Mouse (Mus musculus) forebrain, embryonic 11.5 days (tissue): Measurements from ENCODE around the gene Tmem222. TPM values are rescaled to one million over a fixed set of nuclear protein-coding genes. Genes with fewer than 3 reads are reported as not detected.

Experiments used
- ATAC-seq: fragments of 200-750 bp; cut with Nextera tagmentation; replicated peaks from 2 replicates; pipeline ENCODE4 v1.8.0; 2017; ENCODE audit warnings: moderate TSS enrichment; ENCODE audit not compliant: low FRiP score
- DNase-seq: peaks from one replicate; pipeline ENCODE4 v3.0.0-alpha.2; 2017; ENCODE audit warnings: low spot score
- H3K27ac ChIP-seq: fragments of 300-500 bp; sonication (generic); 2 replicates; pipeline ENCODE4 v1.5.1; 2014; ENCODE audit warnings: low read depth, low read length
- H3K27me3 ChIP-seq: fragments of 300-500 bp; sonication (generic); 2 replicates; pipeline ENCODE4 v1.6.1; 2014; ENCODE audit warnings: mild to moderate bottlenecking, low read length, mixed read lengths; ENCODE audit not compliant: control insufficient read depth, insufficient read depth
- H3K36me3 ChIP-seq: fragments of 300-500 bp; sonication (generic); 2 replicates; pipeline ENCODE4 v1.6.1; 2014; ENCODE audit warnings: mild to moderate bottlenecking, low read length, moderate library complexity, mixed read lengths; ENCODE audit not compliant: control insufficient read depth, insufficient read depth
- H3K4me1 ChIP-seq: fragments of 300-500 bp; sonication (generic); replicated peaks from 2 replicates; pipeline ENCODE4 v1.6.1; 2014; ENCODE audit warnings: low read length, mixed read lengths; ENCODE audit not compliant: control insufficient read depth, insufficient read depth
- H3K4me2 ChIP-seq: fragments of 300-500 bp; sonication (generic); 2 replicates; pipeline ENCODE4 v1.6.1; 2014; ENCODE audit warnings: low read depth, mild to moderate bottlenecking, low read length, moderate library complexity, mixed read lengths; ENCODE audit not compliant: severe bottlenecking
- H3K4me3 ChIP-seq: fragments of 300-500 bp; sonication (generic); 2 replicates; pipeline ENCODE4 v1.5.1; 2014; ENCODE audit warnings: low read depth, low read length
- H3K9ac ChIP-seq: fragments of 300-500 bp; sonication (generic); 2 replicates; pipeline ENCODE4 v1.6.1; 2014; ENCODE audit warnings: low read length
- H3K9me3 ChIP-seq: fragments of 300-500 bp; sonication (generic); 2 replicates; pipeline ENCODE4 v1.6.1; 2016; ENCODE audit warnings: low read length, mixed read lengths; ENCODE audit not compliant: control insufficient read depth
- WGBS: fragments of 180-500 bp; shearing (Covaris S2); extraction: QIAGEN DNeasy Blood & Tissue Kit; methylation state at CpG from one replicate; pipeline ENCODE4 v1.1.7; 2014; 5-methylcytosine and 5-hydroxymethylcytosine counted together
- polyA plus RNA-seq: library from polyadenylated mRNA; unstranded; fragments of >200 nt; fragmentation: Nextera tagmentation; extraction: Ambion mirVana; gene quantifications from 2 replicates; pipeline ENCODE4 v1.2.1, GENCODE M21; 2014

Tmem222 gene
- polyA plus RNA-seq, 1 experiment from 2014 or later = 80.6 TPM

- Histone ChIP-seq H3K4me3 (no peak overlapping the region), H3K4me1 (peaks cover 6% of the 10 kb centered on the region; the same call in 1 of the 2 replicates), H3K27me3 (peaks cover 31% of the 10 kb centered on the region), H3K36me3 (no peaks in the 10 kb centered on the region), H3K9ac (no peak overlapping the region), H3K9me3 (no peaks in the 10 kb centered on the region), H3K4me2 (no peak overlapping the region), H3K27ac (no peak overlapping the region)
- ATAC-seq = no peak
- 52% methylated on average over 13 of the region's 13 CpGs for WGBS
- DNase-seq = no peak
These were observed 34.1 kb downstream of the Tmem222 start for GRCm38 (mm10) chr4:133243538-133243937.

GRCm38 (mm10) chr4:133242710-133243109 is 34.9 kb downstream of the Tmem222 start:
- ATAC-seq (no peak), DNase-seq (no peak)
- peaks cover 31% of the 10 kb centered on the region for H3K27me3 ChIP-seq
- no peaks in the 10 kb centered on the region for H3K9me3 ChIP-seq
- no peak overlapping the region for H3K4me3 ChIP-seq
- WGBS = 58% methylated on average over 9 of the region's 9 CpGs
- no peak overlapping the region for H3K9ac ChIP-seq
- no peak overlapping the region for H3K27ac ChIP-seq
- H3K36me3 ChIP-seq = no peaks in the 10 kb centered on the region
- H3K4me2 ChIP-seq = no peak overlapping the region
- peaks cover 6% of the 10 kb centered on the region; the same call in 1 of the 2 replicates for H3K4me1 ChIP-seq

GRCm38 (mm10) chr4:133241910-133242309 is 35.7 kb downstream of the Tmem222 start:
- Histone ChIP-seq H3K4me3 (peak overlapping the region; percentile 48; the same call in 1 of the 2 replicates), H3K9ac (no peak overlapping the region), H3K27ac (no peak overlapping the region), H3K36me3 (no peaks in the 10 kb centered on the region), H3K4me1 (peaks cover 6% of the 10 kb centered on the region; the same call in 1 of the 2 replicates), H3K27me3 (peaks cover 28% of the 10 kb centered on the region), H3K4me2 (peak overlapping the region; percentile 86; the same call in 1 of the 2 replicates), H3K9me3 (no peaks in the 10 kb centered on the region)
- ATAC-seq (no peak), DNase-seq (no peak)
- 34% methylated on average over 11 of the region's 11 CpGs for WGBS

DNA sequence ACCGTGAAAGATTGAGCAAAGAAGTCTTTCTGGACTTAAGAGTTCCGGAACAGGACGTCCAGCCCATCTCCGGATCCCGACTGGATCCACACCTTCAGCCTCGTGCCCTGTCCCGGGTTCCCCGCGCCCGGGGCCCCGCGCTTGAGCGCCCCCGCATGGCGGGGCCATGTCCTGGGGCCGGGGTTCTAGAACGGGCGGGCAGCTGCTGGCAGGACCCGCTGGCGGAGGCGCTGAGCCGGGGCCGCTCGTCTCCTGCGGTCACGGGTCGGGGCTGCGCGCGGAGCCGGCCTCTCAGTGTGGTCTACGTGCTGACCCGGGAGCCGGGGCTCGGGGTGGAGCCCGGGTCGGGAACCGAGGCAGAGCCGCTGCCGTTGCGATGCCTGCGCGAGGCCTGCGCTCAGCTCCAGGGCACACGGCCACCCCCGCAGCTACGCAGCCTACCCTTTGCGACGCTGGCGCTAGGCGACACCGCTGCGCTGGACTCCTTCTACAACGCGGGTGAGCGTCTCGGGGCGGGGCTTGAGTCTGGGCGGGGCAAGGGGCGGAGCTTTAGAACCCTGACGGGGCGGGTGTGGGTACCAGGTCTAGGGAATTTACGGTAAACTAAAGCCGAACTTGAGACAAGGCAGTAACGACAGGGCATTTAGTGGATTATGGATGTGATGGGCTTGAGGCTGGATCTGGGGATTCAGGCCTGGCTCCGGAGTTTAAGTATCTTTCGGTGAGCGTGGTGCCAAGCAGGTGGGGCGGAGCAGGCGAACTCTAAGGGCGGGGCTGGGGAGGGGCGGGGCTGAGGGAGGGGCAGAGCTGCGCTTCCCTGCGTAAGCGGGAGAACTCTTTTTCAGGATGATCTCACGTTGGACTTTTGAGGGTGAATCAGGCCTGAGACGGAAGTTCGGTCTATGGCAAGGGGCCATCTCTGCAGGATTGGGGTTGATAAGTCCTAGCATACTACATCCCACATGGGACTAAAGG is 36.4 kb downstream of the Tmem222 start:
- DNase-seq = peak; percentile 95
- Histone ChIP-seq H3K27ac (no peak overlapping the region), H3K27me3 (peaks cover 28% of the 10 kb centered on the region), H3K4me2 (peak overlapping the region; percentile 86), H3K4me3 (peak overlapping the region; percentile 48), H3K36me3 (no peaks in the 10 kb centered on the region), H3K9me3 (no peaks in the 10 kb centered on the region), H3K4me1 (peaks cover 6% of the 10 kb centered on the region; the same call in 1 of the 2 replicates), H3K9ac (peak overlapping the region; percentile 55; the same call in 1 of the 2 replicates)
- 1% methylated on average over 78 of the region's 78 CpGs for WGBS
- ATAC-seq = peak; percentile 95

GRCm38 (mm10) chr4:133240490-133240921 is 37.1 kb downstream of the Tmem222 start, which contains the start of gene Map3k6:
TSS of gene Map3k6 (plus strand) at chr4:133240818.
- Histone ChIP-seq H3K4me3 (peak within 1 kb of the TSS; percentile 48), H3K4me1 (peaks cover 6% of the 10 kb centered on the region; the same call in 1 of the 2 replicates), H3K9me3 (no peaks in the 10 kb centered on the region), H3K4me2 (peak within 1 kb of the TSS; percentile 86), H3K36me3 (no peaks in the 10 kb centered on the region), H3K9ac (peak within 1 kb of the TSS; percentile 55; the same call in 1 of the 2 replicates), H3K27ac (no peak within 1 kb of the TSS), H3K27me3 (peaks cover 28% of the 10 kb centered on the region)
- 0 out of 2 replicates have a peak, but pooled peaks have one; percentile 11 for ATAC-seq
- 3% methylated on average over 16 of the region's 16 CpGs for WGBS
- peak; percentile 66 for DNase-seq

DNA sequence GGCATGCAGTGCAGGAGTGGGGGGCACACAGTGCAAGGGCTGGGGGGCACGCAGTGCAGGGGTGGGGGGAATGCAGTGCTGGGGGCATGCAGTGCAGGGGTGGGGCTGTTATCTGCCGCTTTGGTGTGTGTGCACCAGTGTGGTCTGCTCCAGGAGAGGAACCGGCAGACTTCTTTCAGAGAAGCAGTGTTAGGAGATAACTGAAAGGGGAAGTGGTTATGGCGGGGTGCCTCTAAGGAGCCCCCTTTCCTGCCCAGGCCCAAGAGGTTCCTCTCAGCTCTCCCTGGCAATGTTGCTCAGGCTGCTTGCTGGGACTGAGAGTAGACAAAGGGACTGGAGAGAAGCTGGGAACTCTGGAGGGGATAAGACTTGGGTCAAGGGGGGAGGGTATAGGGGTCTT is 39.7 kb downstream of the Tmem222 start:
- H3K9ac ChIP-seq = no peak overlapping the region
- no peak overlapping the region for H3K4me2 ChIP-seq
- WGBS = 86% methylated on average over 4 of the region's 4 CpGs
- no peak overlapping the region for H3K27ac ChIP-seq
- no peaks in the 10 kb centered on the region for H3K9me3 ChIP-seq
- ATAC-seq = no peak
- peaks cover 6% of the 10 kb centered on the region; the same call in 1 of the 2 replicates for H3K4me1 ChIP-seq
- no peak overlapping the region for H3K4me3 ChIP-seq
- H3K27me3 ChIP-seq = peaks cover 25% of the 10 kb centered on the region
- H3K36me3 ChIP-seq = no peaks in the 10 kb centered on the region
- DNase-seq = no peak

DNA sequence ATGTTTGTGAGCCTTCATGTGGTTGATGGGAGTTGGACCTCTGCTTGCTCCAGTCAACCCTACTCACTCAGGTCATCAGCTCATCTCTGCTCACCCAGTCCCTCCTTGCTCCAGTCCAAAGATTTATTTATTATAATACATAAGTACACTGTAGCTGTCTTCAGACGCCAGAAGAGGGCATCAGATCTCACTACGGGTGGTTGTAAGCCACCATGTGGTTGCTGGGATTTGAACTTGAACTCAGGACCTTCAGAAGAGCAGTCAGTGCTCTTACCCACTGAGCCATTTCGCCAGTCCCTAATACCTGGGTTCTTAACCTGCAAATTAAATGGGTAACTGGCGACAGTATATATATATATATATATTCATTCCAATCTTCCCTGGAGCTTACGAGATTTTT is 42.2 kb downstream of the Tmem222 start:
- 79% methylated on average over 5 of the region's 5 CpGs for WGBS
- no peaks in the 10 kb centered on the region for H3K36me3 ChIP-seq
- no peak for ATAC-seq
- no peak overlapping the region for H3K4me2 ChIP-seq
- no peak overlapping the region for H3K27ac ChIP-seq
- no peaks in the 10 kb centered on the region for H3K9me3 ChIP-seq
- peaks cover 3% of the 10 kb centered on the region; the same call in 1 of the 2 replicates for H3K4me1 ChIP-seq
- H3K4me3 ChIP-seq = no peak overlapping the region
- H3K27me3 ChIP-seq = peaks cover 8% of the 10 kb centered on the region
- no peak for DNase-seq
- no peak overlapping the region for H3K9ac ChIP-seq

GRCm38 (mm10) chr4:133234771-133235170 is 42.8 kb downstream of the Tmem222 start:
- Histone ChIP-seq H3K9ac (no peak overlapping the region), H3K4me2 (no peak overlapping the region), H3K4me3 (no peak overlapping the region), H3K4me1 (no peaks in the 10 kb centered on the region), H3K9me3 (no peaks in the 10 kb centered on the region), H3K27me3 (peaks cover 2% of the 10 kb centered on the region; the same call in 1 of the 2 replicates), H3K27ac (no peak overlapping the region), H3K36me3 (no peaks in the 10 kb centered on the region)
- DNase-seq (no peak), ATAC-seq (no peak)
- 69% methylated on average over 5 of the region's 5 CpGs for WGBS
